ENCODE assay signal across 8 mouse cellular contexts in genomic region chr7:139248615-139249405, GRCm38 (mm10). TPM values are rescaled to one million over a fixed set of nuclear protein-coding genes. Genes with fewer than 3 reads are reported as not detected.
DNase-seq lines count a peak whose midpoint lies in the region; ATAC-seq and TF ChIP-seq lines count a peak whose summit lies in the region.

No protein-coding gene starts in this region.

- dilution Hi-C loops in CH12.LX (cut with MboI; ENCODE audit: extremely low pct_ligation_motif_present, extremely low pct_unique_long_range_greater_than_20kb, low sequenced_read_pairs): no loop called here

- peak overlapping the region; percentile 99 for H3K27ac ChIP-seq in layer of hippocampus, adult 2 months
- H3K27ac ChIP-seq in CH12.LX (ENCODE audit: insufficient read depth, low read depth): no peak overlapping the region
- peak overlapping the region; percentile 87 for H3K27ac ChIP-seq in bone marrow, adult 2 months (ENCODE audit: control insufficient read depth, insufficient read depth, low read depth, low read length, poor library complexity)
- H3K27ac ChIP-seq in heart, embryonic 14.5 days (replicated peaks in 1 of 2; ENCODE audit: control insufficient read depth in 1 of 2, insufficient read depth in 1 of 2, low read depth in 2 of 2, low read length in 2 of 2): peak overlapping the region; percentile 48 to 79; a peak in 3 of 4 replicates
- no peak overlapping the region; the same call in 1 of the 2 replicates for H3K27ac ChIP-seq in liver, embryonic 13.5 days
- peak overlapping the region; percentile 59 for H3K27ac ChIP-seq in olfactory bulb, adult 2 months (ENCODE audit: insufficient read depth, low read depth, low read length)

- H3K36me3 ChIP-seq in CH12.LX (replicated peaks in 1 of 2; ENCODE audit: control insufficient read depth in 1 of 2, insufficient read depth in 1 of 2, low read length in 1 of 2): no peaks in the 10 kb centered on the region
- H3K36me3 ChIP-seq in heart, embryonic 14.5 days (ENCODE audit: control insufficient read depth, insufficient read depth, low read length): no peaks in the 10 kb centered on the region
- no peaks in the 10 kb centered on the region for H3K36me3 ChIP-seq in liver, embryonic 13.5 days

- H3K27me3 ChIP-seq in CH12.LX (replicated peaks): peaks cover 98% of the 10 kb centered on the region
- H3K27me3 ChIP-seq in heart, embryonic 14.5 days (ENCODE audit: control insufficient read depth, insufficient read depth, low read length): no peaks in the 10 kb centered on the region
- H3K27me3 ChIP-seq in liver, embryonic 13.5 days: peaks cover 38% of the 10 kb centered on the region

- TF ChIP-seq RAD21 in CH12.LX (IDR thresholded peaks at IDR 0.05; ENCODE audit: low read depth, low read length): no peak

- 3% methylated on average over 45 of the region's 45 CpGs for WGBS in bone marrow, adult 2 months
- WGBS in heart, embryonic 14.5 days: 2% methylated on average over 45 of the region's 45 CpGs
- 2% methylated on average over 45 of the region's 45 CpGs for WGBS in liver, embryonic 13.5 days (ENCODE audit: insufficient replicate concordance)
- WGBS in olfactory bulb, adult 2 months: 3% methylated on average over 45 of the region's 45 CpGs

- in situ Hi-C loops in CH12.LX (cut with MboI; ENCODE audit: low pct_ligation_motif_present, low pct_unique_long_range_greater_than_20kb, low sequenced_read_pairs): no loop called here

- H3K9me3 ChIP-seq in CH12.LX (replicated peaks; ENCODE audit: low read length): no peaks in the 10 kb centered on the region
- no peaks in the 10 kb centered on the region for H3K9me3 ChIP-seq in heart, embryonic 14.5 days (ENCODE audit: control insufficient read depth, low read length)
- no peaks in the 10 kb centered on the region for H3K9me3 ChIP-seq in liver, embryonic 13.5 days (replicated peaks)

- H3K4me2 ChIP-seq in CH12.LX (ENCODE audit: insufficient read depth, low read depth, poor library complexity, severe bottlenecking): peak overlapping the region; percentile 74
- peak overlapping the region; percentile 90 for H3K4me2 ChIP-seq in heart, embryonic 14.5 days (ENCODE audit: low read length)
- peak overlapping the region; percentile 76 for H3K4me2 ChIP-seq in liver, embryonic 13.5 days

- H3K4me1 ChIP-seq in CH12.LX (ENCODE audit: control insufficient read depth in 1 of 2, insufficient read depth in 2 of 2): peaks cover 0 to 12% of the 10 kb centered on the region in 2 experiments; a peak in 3 of 4 replicates
- no peaks in the 10 kb centered on the region for H3K4me1 ChIP-seq in bone marrow, adult 2 months (ENCODE audit: control insufficient read depth, insufficient read depth, low read length)
- H3K4me1 ChIP-seq in heart, embryonic 14.5 days (ENCODE audit: control insufficient read depth in 2 of 2, insufficient read depth in 2 of 2, low read length in 2 of 2): peaks cover 63 to 72% of the 10 kb centered on the region in 2 experiments
- H3K4me1 ChIP-seq in liver, embryonic 13.5 days (replicated peaks): peaks cover 67% of the 10 kb centered on the region
- peaks cover 71% of the 10 kb centered on the region for H3K4me1 ChIP-seq in olfactory bulb, adult 2 months (ENCODE audit: control insufficient read depth, insufficient read depth, low read length)

- no peak for TF ChIP-seq CTCF in layer of hippocampus, adult 2 months (conservative IDR thresholded peaks at IDR 0.05)
- TF ChIP-seq CTCF in CH12.LX (conservative IDR thresholded peaks at IDR 0.05 in 1 of 2, IDR thresholded peaks at IDR 0.05 in 1 of 2; ENCODE audit: low read depth in 2 of 2, low read length in 2 of 2): no peak
- no peak for TF ChIP-seq CTCF in bone marrow, adult 2 months (IDR thresholded peaks at IDR 0.05; ENCODE audit: control insufficient read depth, insufficient read depth, low read length)
- no peak for TF ChIP-seq CTCF in olfactory bulb, adult 2 months (IDR thresholded peaks at IDR 0.05; ENCODE audit: insufficient read depth, low read depth, low read length)

- peak overlapping the region; percentile 24; the same call in 1 of the 2 replicates for H3K9ac ChIP-seq in CH12.LX (ENCODE audit: insufficient read depth, low read depth)
- peak overlapping the region; percentile 95 for H3K9ac ChIP-seq in heart, embryonic 14.5 days (ENCODE audit: low read length)
- peak overlapping the region; percentile 67 for H3K9ac ChIP-seq in liver, embryonic 13.5 days

- DNase-seq in layer of hippocampus, adult 2 months (ENCODE audit: low spot score in 2 of 2): no peak
- DNase-seq in layer of hippocampus, adult 9-10 months (ENCODE audit: low spot score): no peak
- no peak for DNase-seq in CH12.LX (ENCODE audit: extremely low read depth)
- no peak for DNase-seq in liver, embryonic 13.5 days
- no peak for DNase-seq in Muller cell, postnatal 12 days (ENCODE audit: inconsistent ontology term)

- H3K4me3 ChIP-seq in layer of hippocampus, adult 2 months: peak overlapping the region; percentile 80
- H3K4me3 ChIP-seq in CH12.LX (replicated peaks in 1 of 3; ENCODE audit: low read depth in 2 of 3, low read length in 2 of 3, poor library complexity in 1 of 3): peak overlapping the region in 2 of 3 experiments; percentile 34 to 69
- peak overlapping the region; percentile 82 for H3K4me3 ChIP-seq in bone marrow, adult 2 months (replicated peaks; ENCODE audit: control insufficient read depth, low read depth, low read length)
- H3K4me3 ChIP-seq in heart, embryonic 14.5 days (ENCODE audit: control insufficient read depth in 1 of 2, insufficient read depth in 1 of 2, low read depth in 1 of 2, low read length in 2 of 2): peak overlapping the region; percentile 80 to 81
- H3K4me3 ChIP-seq in liver, embryonic 13.5 days (replicated peaks): peak overlapping the region; percentile 64
- H3K4me3 ChIP-seq in olfactory bulb, adult 2 months (ENCODE audit: insufficient read depth, low read depth, low read length): peak overlapping the region; percentile 79

- no peak for TF ChIP-seq EP300 in CH12.LX (IDR thresholded peaks at IDR 0.05; ENCODE audit: low read length)

- no peak for TF ChIP-seq POLR2A in CH12.LX (IDR thresholded peaks at IDR 0.05; ENCODE audit: low read depth, low read length)
- no peak for TF ChIP-seq POLR2A in bone marrow, adult 2 months (IDR thresholded peaks at IDR 0.05; ENCODE audit: borderline replicate concordance, control insufficient read depth, low read depth, low read length)
- no peak for TF ChIP-seq POLR2A in olfactory bulb, adult 2 months (IDR thresholded peaks at IDR 0.05; ENCODE audit: insufficient read depth, low read depth, low read length)

- no peaks in the 10 kb centered on the region for H3K79me2 ChIP-seq in CH12.LX (replicated peaks; ENCODE audit: control insufficient read depth, extremely low read depth, insufficient read depth, poor library complexity, severe bottlenecking)

- ATAC-seq in heart, embryonic 14.5 days (ENCODE audit: insufficient number of reproducible peaks, insufficient read depth, low FRiP score, low read depth): no peak
- ATAC-seq in liver, embryonic 13.5 days (ENCODE audit: low read depth): no peak

TF ChIP-seq in CH12.LX, 34 proteins besides CTCF, POLR2A, EP300 and RAD21:
- TF ChIP-seq ELF1 (IDR thresholded peaks at IDR 0.05; ENCODE audit: low read depth, low read length) (no peak), UBTF (IDR thresholded peaks at IDR 0.05; ENCODE audit: low read depth, low read length) (peak; percentile 68; the same call in 1 of the 2 replicates), JUND (conservative IDR thresholded peaks at IDR 0.05; ENCODE audit: low read depth, low read length) (no peak)

RNA-seq across cellular contexts. Expression of gene Pwwp2b, which starts 0.5 kb away (rescaled TPM):
- total RNA-seq in layer of hippocampus, adult 2 months (2021): 10 to 100 TPM; 35.0 to 37.6 TPM
- total RNA-seq in CH12.LX (2012; rRNA removed) (0.08 TPM in 1 of 2 replicates, not detected in the other), CH12.LX (2014; rRNA removed) (not detected in 2 replicates)
- polyA plus RNA-seq in CH12.LX (2012; ENCODE audit: insufficient read length, low read depth): not detected in 2 replicates
- polyA plus RNA-seq in bone marrow, adult 2 months (2011; ENCODE audit: insufficient read depth, insufficient read length, low replicate concordance, missing spikeins): 1.6 and 5.6 TPM in 2 replicates
- polyA plus RNA-seq in heart, embryonic 14.5 days (2014; fragmentation: Nextera tagmentation; extraction: Ambion mirVana): 6.9 and 7.4 TPM in 2 replicates
- 1.7 and 1.9 TPM in 2 replicates for polyA plus RNA-seq in liver, embryonic 13.5 days (2015; fragmentation: Nextera tagmentation; extraction: Ambion mirVana)
- polyA plus RNA-seq in olfactory bulb, adult 2 months (2012; ENCODE audit: insufficient read depth, insufficient read length, low replicate concordance, missing spikeins): not detected in 2 replicates

RNA-seq across cellular contexts. Expression of gene Stk32c, which starts 35.7 kb away (rescaled TPM):
- total RNA-seq in layer of hippocampus, adult 2 months (2021): 100 to 1,000 TPM; 102 to 105 TPM
- not detected in 2 replicates for total RNA-seq in CH12.LX (2012; rRNA removed)
- not detected in 2 replicates for total RNA-seq in CH12.LX (2014; rRNA removed)
- polyA plus RNA-seq in CH12.LX (2012; ENCODE audit: insufficient read length, low read depth): not detected in 2 replicates
- polyA plus RNA-seq in bone marrow, adult 2 months (2011; ENCODE audit: insufficient read depth, insufficient read length, low replicate concordance, missing spikeins): 3.2 TPM in 1 of 2 replicates, not detected in the other
- polyA plus RNA-seq in heart, embryonic 14.5 days (2014; fragmentation: Nextera tagmentation; extraction: Ambion mirVana): 0.19 TPM in 1 of 2 replicates, not detected in the other
- polyA plus RNA-seq in liver, embryonic 13.5 days (2015; fragmentation: Nextera tagmentation; extraction: Ambion mirVana): not detected in 2 replicates
- not detected in 2 replicates for polyA plus RNA-seq in olfactory bulb, adult 2 months (2012; ENCODE audit: insufficient read depth, insufficient read length, low replicate concordance, missing spikeins)

RNA-seq across cellular contexts. Expression of gene Lrrc27, which starts 36.0 kb away (rescaled TPM):
- 1 to 10 TPM; 6.8 to 6.9 TPM for total RNA-seq in layer of hippocampus, adult 2 months (2021)
- total RNA-seq in CH12.LX (2012; rRNA removed): 0.21 TPM in 1 of 2 replicates, not detected in the other
- not detected in 2 replicates for total RNA-seq in CH12.LX (2014; rRNA removed)
- polyA plus RNA-seq in CH12.LX (2012; ENCODE audit: insufficient read length, low read depth): not detected in 2 replicates
- polyA plus RNA-seq in bone marrow, adult 2 months (2011; ENCODE audit: insufficient read depth, insufficient read length, low replicate concordance, missing spikeins): 5.2 TPM in 1 of 2 replicates, not detected in the other
- 2.7 and 4.8 TPM in 2 replicates for polyA plus RNA-seq in heart, embryonic 14.5 days (2014; fragmentation: Nextera tagmentation; extraction: Ambion mirVana)
- 0.62 and 0.90 TPM in 2 replicates for polyA plus RNA-seq in liver, embryonic 13.5 days (2015; fragmentation: Nextera tagmentation; extraction: Ambion mirVana)
- polyA plus RNA-seq in olfactory bulb, adult 2 months (2012; ENCODE audit: insufficient read depth, insufficient read length, low replicate concordance, missing spikeins): not detected in 2 replicates

Comparison
In these comparisons a context has a peak if more than half of its experiments do, and no peak if none do; other contexts are left out.
1. H3K27ac ChIP-seq: peak in layer of hippocampus, adult 2 months (single experiment), bone marrow, adult 2 months (single experiment), heart, embryonic 14.5 days (2 of 2) and olfactory bulb, adult 2 months (single experiment); none in CH12.LX (single experiment) and liver, embryonic 13.5 days (single experiment).
2. H3K9ac ChIP-seq: peak in every context shown above with its lines; median percentile 95 in heart, embryonic 14.5 days; 67 in liver, embryonic 13.5 days; 24 in CH12.LX.
3. Peak in every context shown above with its lines, with median percentiles within 50 percentile points of each other: H3K4me3 ChIP-seq and H3K4me2 ChIP-seq.